Mouse (Mus musculus): ENCODE measurements around the gene Rbfox1. TPM values are rescaled to one million over a fixed set of nuclear protein-coding genes. Genes with fewer than 3 reads are reported as not detected.

Gene Rbfox1
- polyA plus RNA-seq, 1 experiment from 2014 or later: 2.3 TPM

- no peak overlapping the region for H3K27ac ChIP-seq (ENCODE audit: low read depth, low read length)
- H3K4me1 ChIP-seq (replicated peaks; ENCODE audit: control insufficient read depth, insufficient read depth, low read length): no peaks in the 10 kb centered on the region
- ATAC-seq: no peak
- H3K36me3 ChIP-seq (ENCODE audit: control insufficient read depth, insufficient read depth): no peaks in the 10 kb centered on the region
- 60% methylated on average over 5 of the region's 5 CpGs for WGBS
- no peaks in the 10 kb centered on the region for H3K9me3 ChIP-seq (ENCODE audit: control insufficient read depth)
- no peak overlapping the region for H3K4me2 ChIP-seq (replicated peaks; ENCODE audit: low read depth)
- TF ChIP-seq CTCF (IDR thresholded peaks at IDR 0.05; ENCODE audit: low read depth): no peak
- no peaks in the 10 kb centered on the region for H3K27me3 ChIP-seq (replicated peaks; ENCODE audit: control insufficient read depth, insufficient read depth, low read length)
- no peak overlapping the region for H3K4me3 ChIP-seq (ENCODE audit: low read depth, low read length)
- no peak overlapping the region for H3K9ac ChIP-seq (ENCODE audit: low read depth, low read length)
Measured at GRCm38 (mm10) chr16:6784144-6784543, 899.0 kb downstream of the Rbfox1 start.

DNA sequence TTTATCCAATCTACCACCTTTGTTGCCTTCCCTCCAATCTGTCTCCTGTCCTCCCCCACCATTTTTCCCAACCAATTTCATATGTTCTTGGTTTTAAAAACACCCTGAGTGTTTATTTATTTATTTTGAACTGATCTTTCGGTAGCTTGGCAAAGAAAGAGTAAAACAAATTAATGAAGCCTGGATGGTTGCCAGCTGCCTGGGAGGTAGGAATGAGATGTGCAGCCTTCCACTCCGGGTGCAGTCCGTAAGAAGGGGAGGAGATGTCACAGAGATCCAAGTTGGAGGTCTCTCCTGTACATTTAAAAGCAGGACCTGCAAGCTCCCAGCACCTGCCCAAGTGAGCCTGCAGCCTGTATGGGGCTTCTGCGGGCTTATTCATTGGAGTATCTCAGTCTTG, 899.9 kb downstream of the Rbfox1 start:
- no peak for TF ChIP-seq CTCF (IDR thresholded peaks at IDR 0.05; ENCODE audit: low read depth)
- WGBS: 64% methylated on average over 4 of the region's 4 CpGs
- Histone ChIP-seq H3K9me3 (ENCODE audit: control insufficient read depth) (no peaks in the 10 kb centered on the region), H3K36me3 (ENCODE audit: control insufficient read depth, insufficient read depth) (no peaks in the 10 kb centered on the region), H3K4me3 (ENCODE audit: low read depth, low read length) (no peak overlapping the region), H3K4me1 (replicated peaks; ENCODE audit: control insufficient read depth, insufficient read depth, low read length) (no peaks in the 10 kb centered on the region), H3K4me2 (replicated peaks; ENCODE audit: low read depth) (no peak overlapping the region), H3K27me3 (replicated peaks; ENCODE audit: control insufficient read depth, insufficient read depth, low read length) (no peaks in the 10 kb centered on the region), H3K9ac (ENCODE audit: low read depth, low read length) (no peak overlapping the region), H3K27ac (ENCODE audit: low read depth, low read length) (no peak overlapping the region)
- no peak for ATAC-seq

- Histone ChIP-seq H3K27ac (ENCODE audit: low read depth, low read length) (no peak overlapping the region), H3K9me3 (ENCODE audit: control insufficient read depth) (no peaks in the 10 kb centered on the region), H3K27me3 (replicated peaks; ENCODE audit: control insufficient read depth, insufficient read depth, low read length) (no peaks in the 10 kb centered on the region), H3K4me1 (replicated peaks; ENCODE audit: control insufficient read depth, insufficient read depth, low read length) (no peaks in the 10 kb centered on the region), H3K4me3 (ENCODE audit: low read depth, low read length) (no peak overlapping the region), H3K4me2 (replicated peaks; ENCODE audit: low read depth) (no peak overlapping the region), H3K9ac (ENCODE audit: low read depth, low read length) (no peak overlapping the region), H3K36me3 (ENCODE audit: control insufficient read depth, insufficient read depth) (no peaks in the 10 kb centered on the region)
- ATAC-seq: no peak
- 79% methylated on average over 3 of the region's 3 CpGs for WGBS
- TF ChIP-seq CTCF (IDR thresholded peaks at IDR 0.05; ENCODE audit: low read depth): no peak
Measured at GRCm38 (mm10) chr16:6791218-6791617, 906.1 kb downstream of the Rbfox1 start.

DNA sequence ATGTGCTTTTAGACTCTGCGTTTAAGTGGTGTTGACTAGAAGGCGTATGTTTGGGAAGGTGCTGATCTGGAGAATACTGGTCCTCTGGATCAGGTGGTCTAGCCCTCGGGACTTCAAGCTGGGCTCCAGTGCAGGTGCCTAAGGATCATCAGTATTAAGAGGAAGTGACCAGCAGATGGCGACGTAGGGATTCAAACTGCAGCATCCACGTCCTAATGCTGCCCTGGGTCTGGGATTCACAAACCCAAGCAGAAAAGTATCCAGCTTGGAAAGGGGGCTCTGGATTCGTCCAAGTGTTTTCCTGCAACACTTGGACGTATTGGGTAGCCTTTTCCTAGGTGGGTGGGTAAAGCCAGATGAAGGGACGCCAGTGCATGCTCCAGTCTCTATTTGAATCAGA, 906.5 kb downstream of the Rbfox1 start:
- no peaks in the 10 kb centered on the region for H3K27me3 ChIP-seq (replicated peaks; ENCODE audit: control insufficient read depth, insufficient read depth, low read length)
- H3K4me3 ChIP-seq (ENCODE audit: low read depth, low read length): no peak overlapping the region
- H3K4me1 ChIP-seq (replicated peaks; ENCODE audit: control insufficient read depth, insufficient read depth, low read length): no peaks in the 10 kb centered on the region
- ATAC-seq: no peak
- no peak overlapping the region for H3K4me2 ChIP-seq (replicated peaks; ENCODE audit: low read depth)
- H3K9ac ChIP-seq (ENCODE audit: low read depth, low read length): no peak overlapping the region
- WGBS: 14% methylated on average over 9 of the region's 9 CpGs
- TF ChIP-seq CTCF (IDR thresholded peaks at IDR 0.05; ENCODE audit: low read depth): peak; percentile 71
- no peaks in the 10 kb centered on the region for H3K36me3 ChIP-seq (ENCODE audit: control insufficient read depth, insufficient read depth)
- H3K9me3 ChIP-seq (ENCODE audit: control insufficient read depth): no peaks in the 10 kb centered on the region
- H3K27ac ChIP-seq (ENCODE audit: low read depth, low read length): no peak overlapping the region

- no peak for TF ChIP-seq CTCF (IDR thresholded peaks at IDR 0.05; ENCODE audit: low read depth)
- ATAC-seq: no peak
Measured at GRCm38 (mm10) chr16:6806246-6806645, 921.1 kb downstream of the Rbfox1 start.

DNA sequence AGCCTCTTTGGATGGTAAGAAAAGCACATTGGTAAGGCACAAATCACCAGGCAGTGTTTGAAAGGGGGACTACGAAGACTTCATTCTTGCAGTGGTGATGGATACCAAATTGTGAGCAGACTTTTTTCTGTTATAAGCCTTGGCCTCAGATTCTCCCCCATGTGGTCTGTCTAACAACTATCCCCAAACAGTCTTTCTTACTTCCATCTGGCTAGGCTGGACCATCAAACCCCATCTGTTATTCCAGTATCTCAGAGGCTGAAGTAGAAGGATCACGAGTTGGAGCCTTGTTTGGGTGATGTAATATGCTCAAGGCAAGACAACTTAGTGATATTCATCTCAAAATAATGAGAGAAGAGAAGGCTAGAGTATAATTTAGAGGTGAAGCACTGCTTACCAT, 922.7 kb downstream of the Rbfox1 start:
- Histone ChIP-seq H3K4me2 (replicated peaks; ENCODE audit: low read depth) (no peak overlapping the region), H3K9ac (ENCODE audit: low read depth, low read length) (no peak overlapping the region), H3K4me1 (replicated peaks; ENCODE audit: control insufficient read depth, insufficient read depth, low read length) (no peaks in the 10 kb centered on the region), H3K27me3 (replicated peaks; ENCODE audit: control insufficient read depth, insufficient read depth, low read length) (no peaks in the 10 kb centered on the region), H3K9me3 (ENCODE audit: control insufficient read depth) (no peaks in the 10 kb centered on the region), H3K4me3 (ENCODE audit: low read depth, low read length) (no peak overlapping the region), H3K27ac (ENCODE audit: low read depth, low read length) (no peak overlapping the region), H3K36me3 (ENCODE audit: control insufficient read depth, insufficient read depth) (no peaks in the 10 kb centered on the region)
- WGBS: 60% methylated on average over 2 of the region's 2 CpGs
- TF ChIP-seq CTCF (IDR thresholded peaks at IDR 0.05; ENCODE audit: low read depth): no peak
- no peak for ATAC-seq

More at GRCm38 (mm10) chr16:6806246-6806645, 921.1 kb downstream of the Rbfox1 start:
- Histone ChIP-seq H3K9me3 (ENCODE audit: control insufficient read depth) (0 out of 2 replicates have a peak, but pooled peaks cover 2% of the 10 kb centered on the region), H3K9ac (ENCODE audit: low read depth, low read length) (no peak overlapping the region), H3K27ac (ENCODE audit: low read depth, low read length) (no peak overlapping the region), H3K4me2 (replicated peaks; ENCODE audit: low read depth) (no peak overlapping the region), H3K36me3 (ENCODE audit: control insufficient read depth, insufficient read depth) (no peaks in the 10 kb centered on the region), H3K27me3 (replicated peaks; ENCODE audit: control insufficient read depth, insufficient read depth, low read length) (no peaks in the 10 kb centered on the region), H3K4me1 (replicated peaks; ENCODE audit: control insufficient read depth, insufficient read depth, low read length) (no peaks in the 10 kb centered on the region), H3K4me3 (ENCODE audit: low read depth, low read length) (no peak overlapping the region)
- WGBS: 74% methylated on average over 2 of the region's 2 CpGs

DNA sequence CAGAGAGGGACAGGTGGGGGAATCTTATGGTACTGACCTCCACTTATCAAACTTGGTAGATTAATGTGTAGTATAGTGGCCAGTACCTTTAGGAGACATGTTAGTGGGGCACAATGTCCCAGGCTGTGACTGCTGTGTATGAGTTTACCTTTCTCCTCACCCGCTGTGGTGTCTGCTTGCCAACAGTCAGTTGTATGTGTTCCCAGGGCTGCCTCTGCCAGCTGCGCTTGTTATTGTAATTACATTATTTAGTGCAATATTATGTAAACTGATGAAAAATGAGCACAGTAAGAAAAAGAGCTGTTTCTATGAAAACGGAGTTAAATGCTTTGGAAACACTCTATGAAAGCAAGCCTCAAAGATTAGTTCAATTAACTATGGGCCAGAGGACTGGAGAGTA, 928.7 kb downstream of the Rbfox1 start:
- Histone ChIP-seq H3K27ac (ENCODE audit: low read depth, low read length) (no peak overlapping the region), H3K4me1 (replicated peaks; ENCODE audit: control insufficient read depth, insufficient read depth, low read length) (no peaks in the 10 kb centered on the region), H3K4me3 (ENCODE audit: low read depth, low read length) (no peak overlapping the region), H3K9ac (ENCODE audit: low read depth, low read length) (no peak overlapping the region), H3K27me3 (replicated peaks; ENCODE audit: control insufficient read depth, insufficient read depth, low read length) (no peaks in the 10 kb centered on the region), H3K36me3 (ENCODE audit: control insufficient read depth, insufficient read depth) (no peaks in the 10 kb centered on the region), H3K4me2 (replicated peaks; ENCODE audit: low read depth) (no peak overlapping the region), H3K9me3 (ENCODE audit: control insufficient read depth) (no peaks in the 10 kb centered on the region)
- ATAC-seq: no peak
- TF ChIP-seq CTCF (IDR thresholded peaks at IDR 0.05; ENCODE audit: low read depth): no peak
- WGBS: 72% methylated on average over 3 of the region's 3 CpGs
